Mouse (Mus musculus): ENCODE data around the gene Olfr1058.
"Not testable (repeated sequence)": the region's sequence is repeated elsewhere in the genome, so short reads cannot be mapped to it uniquely, and the experiment has no call there.

The Olfr1058 gene

GRCm38 (mm10) chr2:86388461-86388860 lies at the start of gene Olfr1058:
Gene Olfr1058, minus strand, starts transcription at chr2:86388561.
- not testable (repeated sequence) for DNase-seq (ENCODE audit: low spot score)

DNA sequence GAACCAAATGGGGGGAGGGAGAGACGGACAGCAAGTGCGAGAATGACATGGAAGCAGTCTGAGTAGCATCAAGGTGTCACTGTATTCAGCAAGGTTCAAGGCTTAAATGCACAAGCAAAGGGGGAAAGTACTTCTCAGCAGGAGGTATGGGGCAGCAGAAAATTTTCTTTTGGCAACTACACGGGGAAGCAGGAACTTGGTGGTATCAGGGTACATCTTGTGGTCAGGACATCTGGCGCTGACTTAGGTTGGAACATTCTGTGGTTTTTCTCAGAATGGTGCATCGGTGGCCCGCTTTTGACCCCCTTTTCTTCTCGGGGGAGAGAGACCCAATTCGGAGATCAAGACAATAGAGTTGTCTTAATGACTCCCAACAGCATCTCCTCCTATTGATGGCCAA lies 40.1 kb upstream of the Olfr1058 start:
- not testable (repeated sequence) for DNase-seq (ENCODE audit: low spot score)

DNA sequence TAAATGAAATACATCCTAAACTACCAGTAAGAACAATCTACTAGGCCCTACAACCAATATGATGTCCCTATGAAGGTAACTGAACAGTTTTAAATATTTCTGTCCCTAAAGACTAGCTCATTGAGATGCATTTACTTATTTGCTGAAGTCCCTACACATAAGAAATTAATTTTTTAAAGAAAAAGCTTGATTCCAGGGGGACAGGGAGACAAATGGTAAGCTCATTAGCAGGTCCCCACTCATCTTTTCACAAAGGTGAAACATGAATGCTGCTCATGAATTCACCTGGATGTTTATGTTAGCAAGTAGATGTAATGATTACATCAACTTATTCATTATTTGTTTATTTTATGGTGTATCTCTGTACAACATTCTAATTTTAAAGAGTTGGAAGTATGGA lies 38.3 kb upstream of the Olfr1058 start, which contains the start of gene Olfr1062:
TSS of gene Olfr1062 (minus strand) at position 101 of the 400 bp plus-strand sequence.
- DNase-seq (ENCODE audit: low spot score): not testable (repeated sequence)

DNA sequence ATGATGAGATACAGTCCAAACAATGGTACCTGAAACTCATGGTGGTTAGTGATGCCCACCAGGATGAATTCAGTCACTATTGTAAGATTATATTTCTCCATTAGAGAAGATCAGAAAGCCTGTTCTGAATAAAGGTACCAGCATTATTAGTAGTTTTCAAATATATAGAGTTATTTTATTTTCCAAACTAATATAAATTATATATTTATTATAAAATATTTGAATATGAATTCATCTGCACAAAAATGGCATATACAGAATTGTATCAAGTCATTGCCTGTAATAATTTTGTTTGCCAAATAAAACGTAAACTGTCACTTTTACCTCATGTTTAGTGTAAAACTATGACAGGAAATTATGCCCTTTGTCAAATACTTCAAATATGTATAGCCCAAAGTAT lies 25.6 kb upstream of the Olfr1058 start, which contains the start of gene Olfr1061:
TSS of gene Olfr1061 (minus strand) at position 101 of the 400 bp plus-strand sequence.
- DNase-seq (ENCODE audit: low spot score): no peak

DNA sequence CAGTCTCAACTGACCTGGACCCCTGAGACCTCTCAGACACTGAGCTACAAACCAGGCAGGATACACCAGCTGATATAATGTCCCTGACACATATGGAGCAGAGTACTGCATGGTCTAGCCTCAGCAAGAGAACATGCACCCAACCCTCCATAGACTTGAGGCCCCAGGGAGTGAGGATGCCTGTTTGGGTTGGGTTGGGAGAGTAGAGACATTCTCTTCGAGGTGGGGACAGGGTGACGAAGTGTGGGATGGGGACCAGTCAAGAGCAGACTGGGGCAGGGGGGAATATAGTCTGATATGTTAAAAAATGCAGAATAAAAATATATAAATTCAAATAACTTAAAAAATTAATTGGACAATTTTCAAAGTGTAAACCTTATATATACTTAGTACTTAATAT lies 6.8 kb upstream of the Olfr1058 start:
- no peak for DNase-seq (ENCODE audit: low spot score)

DNA sequence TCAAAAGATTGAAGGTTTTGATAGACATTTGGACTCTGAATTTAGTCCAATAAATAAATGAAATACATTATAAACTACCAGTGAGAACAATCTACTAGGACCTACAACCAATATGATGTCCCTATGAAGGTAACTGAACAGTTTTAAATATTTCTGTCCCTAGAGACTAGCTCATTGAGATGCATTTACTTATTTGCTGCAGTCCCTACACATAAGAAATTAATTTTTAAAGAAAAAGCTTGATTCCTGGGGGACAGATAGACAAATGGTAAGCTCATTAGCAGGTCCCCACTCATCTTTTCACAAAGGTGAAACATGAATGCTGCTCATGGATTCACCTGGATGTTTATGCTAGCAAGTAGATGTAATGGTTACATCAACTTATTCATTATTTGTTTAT lies 10.1 kb downstream of the Olfr1058 start, which contains the start of gene Olfr1057:
TSS of gene Olfr1057 (minus strand) at position 101 of the 400 bp plus-strand sequence.
- DNase-seq (ENCODE audit: low spot score): no peak

DNA sequence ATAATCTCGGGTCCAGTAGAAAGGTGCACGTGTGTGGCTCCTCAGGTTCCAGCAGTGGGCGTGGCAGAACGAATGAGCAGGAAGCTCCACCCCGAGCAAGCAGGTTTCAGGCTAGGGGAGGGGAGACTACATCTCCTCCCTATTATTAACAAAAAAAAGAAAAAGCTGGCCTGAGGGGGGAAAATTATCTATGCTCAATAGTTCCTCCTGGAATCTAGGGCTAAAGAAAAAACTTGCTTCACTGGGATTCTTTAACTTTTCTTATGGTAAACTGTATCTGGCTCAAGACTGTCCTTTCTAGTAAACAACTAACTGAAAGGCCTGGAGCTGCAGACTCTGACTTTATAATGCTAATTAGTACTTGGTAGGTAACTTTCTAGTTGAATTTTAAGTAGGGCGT lies 22.0 kb downstream of the Olfr1058 start:
- not testable (repeated sequence) for DNase-seq (ENCODE audit: low spot score)

DNA sequence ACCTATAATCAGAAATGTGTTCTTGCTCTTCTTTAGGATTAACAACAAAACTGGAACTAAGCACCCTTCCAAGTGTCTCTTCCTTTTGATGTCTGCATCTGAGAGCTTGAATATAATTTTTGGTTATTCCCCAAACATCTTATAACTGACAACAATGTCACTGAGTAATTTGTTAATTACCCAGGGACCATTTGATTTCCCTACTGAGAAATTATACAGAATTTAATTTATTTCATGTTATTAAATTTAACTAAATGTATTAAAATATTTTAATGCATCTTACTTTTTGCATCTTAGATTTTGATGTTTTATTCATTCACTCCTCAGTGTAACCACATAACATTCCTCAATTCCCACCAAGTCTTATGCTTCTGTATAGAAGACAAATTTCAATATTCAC lies 26.0 kb downstream of the Olfr1058 start, which contains the start of gene Olfr1056:
TSS of gene Olfr1056 (minus strand) at position 101 of the 400 bp plus-strand sequence.
- DNase-seq (ENCODE audit: low spot score): no peak

DNA sequence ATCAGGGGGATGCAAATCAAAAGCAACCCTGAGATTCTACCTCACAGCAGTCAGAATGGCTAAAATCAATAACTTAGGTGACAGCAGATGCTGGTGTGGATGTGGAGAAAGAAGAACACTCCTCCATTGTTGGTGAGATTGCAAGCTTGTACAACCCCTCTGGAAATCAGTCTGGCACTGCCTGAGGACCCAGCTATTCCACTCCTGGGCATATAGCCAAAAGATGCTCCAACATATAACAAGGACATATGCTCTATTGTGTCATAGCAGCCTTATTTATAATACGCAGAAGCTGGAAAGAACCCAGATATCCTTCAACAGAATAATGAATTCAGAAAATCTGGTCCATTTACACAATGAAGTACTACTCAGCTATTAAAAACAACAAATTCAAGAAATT lies 36.6 kb downstream of the Olfr1058 start:
- not testable (repeated sequence) for DNase-seq (ENCODE audit: low spot score)

DNA sequence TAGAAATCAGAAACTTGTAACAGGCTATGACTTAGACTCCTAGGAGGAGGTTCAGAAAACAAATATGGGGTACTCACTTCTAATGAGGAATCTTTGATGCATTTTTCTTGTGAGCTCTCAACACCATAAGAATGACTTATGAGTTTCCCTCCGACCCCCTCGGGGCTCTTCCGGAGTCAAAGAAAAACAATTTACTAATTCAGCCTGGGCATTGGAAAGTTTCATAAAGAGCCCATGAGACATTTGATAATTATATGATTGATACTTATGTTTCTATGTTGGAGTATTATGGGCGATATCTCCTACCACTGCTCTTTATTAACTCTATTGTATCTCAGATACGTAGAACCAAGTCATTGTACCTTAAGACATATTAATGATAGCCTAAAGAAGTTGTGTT lies 38.2 kb downstream of the Olfr1058 start, which contains the start of gene Olfr1055:
TSS of gene Olfr1055 (minus strand) at position 101 of the 400 bp plus-strand sequence.
- DNase-seq (ENCODE audit: low spot score): no peak

- DNase-seq (ENCODE audit: low spot score): no peak
Measured at GRCm38 (mm10) chr2:86335333-86335732, 53.0 kb downstream of the Olfr1058 start, which contains the start of gene Olfr1054. Gene Olfr1054, minus strand, starts transcription at chr2:86335433.

Data from MN1 (cell line).